Mouse (Mus musculus): Measurements from ENCODE around the gene Ltbp4.

GRCm38 (mm10) chr7:27329326-27329947 is 8.1 kb downstream of the Ltbp4 start:
- peak; percentile 68 for TF ChIP-seq CTCF (conservative IDR thresholded peaks at IDR 0.05; ENCODE audit: insufficient read depth, insufficient read length, low read depth, low read length)
- TF ChIP-seq POLR2A (IDR thresholded peaks at IDR 0.05; ENCODE audit: low read depth, low read length) = no peak

All from kidney, adult 2 months (tissue).